Comparison of ENCODE assay signal across 22 mouse cellular contexts in genomic region chr6:117801801-117802200, GRCm38 (mm10). TPM values are rescaled to one million over a fixed set of nuclear protein-coding genes. Genes with fewer than 3 reads are reported as not detected.
DNase-seq lines count a peak whose midpoint lies in the region; ATAC-seq lines count a peak whose summit lies in the region.
"Had no signal": no experiment of that assay in that cellular context is flagged by ENCODE, and none has a peak within 500 bp of the region (broad histone marks: within the 10 kb centered on the region; RNA-seq: fewer than 3 reads in every experiment).

No protein-coding gene starts in this region.

- WGBS in forebrain, embryonic 14.5 days: 86% methylated on average over 6 of the region's 6 CpGs

- intact Hi-C loops in left cerebral cortex, postnatal 4 days (cut with DNase I): no loop called here
- intact Hi-C loops in left cerebral cortex, postnatal 25 days (cut with DNase I): no loop called here

- no peak overlapping the region for H3K27ac ChIP-seq in forebrain, embryonic 14.5 days (ENCODE audit: low read depth, low read length)
- H3K27ac ChIP-seq: embryonic facial prominence, embryonic 10.5 days; forebrain, embryonic 13.5 days; gastrocnemius, adult 2 months; heart, embryonic 10.5 days; hindbrain, embryonic 12.5 days; intestine, embryonic 15.5 days had no signal

- H3K4me3 ChIP-seq in forebrain, embryonic 14.5 days (ENCODE audit: low read depth, low read length): no peak overlapping the region
- H3K4me3 ChIP-seq: embryonic facial prominence, embryonic 10.5 days; forebrain, embryonic 13.5 days; gastrocnemius, adult 2 months; heart, embryonic 10.5 days; hindbrain, embryonic 12.5 days; intestine, embryonic 15.5 days had no signal

- H3K4me2 ChIP-seq in forebrain, embryonic 14.5 days (ENCODE audit: low read length): no peak overlapping the region
- H3K4me2 ChIP-seq: forebrain, embryonic 13.5 days; hindbrain, embryonic 12.5 days; intestine, embryonic 15.5 days had no signal

- no peak overlapping the region for H3K9ac ChIP-seq in forebrain, embryonic 14.5 days (ENCODE audit: low read length)
- H3K9ac ChIP-seq: forebrain, embryonic 13.5 days; hindbrain, embryonic 12.5 days; intestine, embryonic 15.5 days had no signal

- H3K36me3 ChIP-seq in forebrain, embryonic 14.5 days (ENCODE audit: control insufficient read depth, insufficient read depth, low read length): no peaks in the 10 kb centered on the region
- H3K36me3 ChIP-seq: embryonic facial prominence, embryonic 10.5 days; heart, embryonic 10.5 days; hindbrain, embryonic 12.5 days; intestine, embryonic 15.5 days had no signal

- peak; percentile 81 for DNase-seq in left cerebral cortex, postnatal 4 days
- DNase-seq in left cerebral cortex, postnatal 25 days (ENCODE audit: low spot score in 2 of 2): no peak
- DNase-seq in cerebellum, adult 11-12 months: peak; percentile 43
- DNase-seq in cerebellum, adult 9-10 months: peak; percentile 46
- peak; percentile 39 to 59 for DNase-seq in cerebellum, postnatal 25 days
- no peak for DNase-seq in kidney, adult 18-20 months
- no peak for DNase-seq in forebrain, embryonic 14.5 days (ENCODE audit: low spot score)
- DNase-seq: adrenal gland, adult 8-10 months; adrenal gland, postnatal 36 days; gastrocnemius, adult 2 months; gastrocnemius, postnatal 25 days; heart, adult 18-20 months; heart, postnatal 10 days; heart, postnatal 4 days; kidney, adult 2 months had no signal

- no peaks in the 10 kb centered on the region for H3K4me1 ChIP-seq in forebrain, embryonic 14.5 days (ENCODE audit: control insufficient read depth, insufficient read depth, low read length)
- H3K4me1 ChIP-seq: forebrain, embryonic 13.5 days; intestine, embryonic 15.5 days had no signal

- no peaks in the 10 kb centered on the region for H3K9me3 ChIP-seq in forebrain, embryonic 14.5 days (replicated peaks; ENCODE audit: control insufficient read depth, low read length)
- H3K9me3 ChIP-seq: embryonic facial prominence, embryonic 10.5 days; forebrain, embryonic 13.5 days; heart, embryonic 10.5 days; hindbrain, embryonic 12.5 days; intestine, embryonic 15.5 days had no signal

- no peak for ATAC-seq in forebrain, embryonic 14.5 days
- ATAC-seq: activated CD4-positive, CD25-positive, alpha-beta regulatory T cell, adult 4 months; forebrain, embryonic 13.5 days; intestine, embryonic 15.5 days; Patski had no signal

- H3K27me3 ChIP-seq in forebrain, embryonic 14.5 days (replicated peaks; ENCODE audit: control insufficient read depth, insufficient read depth, low read length): no peaks in the 10 kb centered on the region
- H3K27me3 ChIP-seq: forebrain, embryonic 13.5 days; hindbrain, embryonic 12.5 days; intestine, embryonic 15.5 days had no signal

RNA-seq across cellular contexts. Expression of gene Zfp637, which starts 39.2 kb away (rescaled TPM):
- 10 to 100 TPM; 69.2 to 70.2 TPM for total RNA-seq in left cerebral cortex, postnatal 4 days (2021)
- total RNA-seq in left cerebral cortex, postnatal 25 days (2021): 10 to 100 TPM; 55.9 to 57.1 TPM
- polyA plus RNA-seq in forebrain, embryonic 14.5 days (2014; fragmentation: Nextera tagmentation; extraction: Ambion mirVana): 244 and 252 TPM in 2 replicates

Comparison
In these comparisons a context has a peak if more than half of its experiments do, and no peak if none do; other contexts are left out.
1. DNase-seq: peak in left cerebral cortex, postnatal 4 days (single experiment), cerebellum, adult 11-12 months (single experiment), cerebellum, adult 9-10 months (single experiment) and cerebellum, postnatal 25 days (2 of 2); none in left cerebral cortex, postnatal 25 days (0 of 2), kidney, adult 18-20 months (single experiment) and forebrain, embryonic 14.5 days (single experiment).